Mouse (Mus musculus): ENCODE measurements around the gene Gstm2. TPM values are rescaled to one million over a fixed set of nuclear protein-coding genes. Genes with fewer than 3 reads are reported as not detected.
"Not testable (repeated sequence)": the region's sequence is repeated elsewhere in the genome, so short reads cannot be mapped to it uniquely, and the experiment has no call there.

The Gstm2 gene
- polyA plus RNA-seq, 2 experiments = 3.4 to 4.8 TPM

DNA sequence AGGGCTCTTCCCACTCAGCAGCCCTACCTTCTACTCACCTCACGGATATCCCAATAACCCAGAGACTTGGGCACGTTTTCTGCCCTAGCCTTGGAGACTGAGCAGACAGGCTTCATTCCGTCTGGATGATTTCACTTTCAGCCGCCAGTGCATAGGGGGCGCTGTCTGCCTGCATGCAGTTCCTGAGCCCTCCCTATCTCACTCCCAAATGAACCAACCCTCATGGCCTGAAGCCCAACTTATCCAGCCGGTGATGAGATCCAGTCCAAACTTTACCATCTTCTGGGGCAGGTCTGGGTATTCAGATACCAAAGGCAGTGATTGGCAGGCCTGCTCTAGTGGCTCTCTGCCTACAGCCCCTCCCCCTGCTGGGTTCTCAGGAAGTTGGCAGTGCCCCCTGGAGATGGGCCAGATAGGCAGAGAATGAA, 32.9 kb downstream of the Gstm2 start:
- no peaks in the 10 kb centered on the region for H3K4me1 ChIP-seq (replicated peaks; ENCODE audit: control insufficient read depth in 2 of 2, insufficient read depth in 2 of 2, low read length in 1 of 2)
- WGBS (ENCODE audit: insufficient replicate concordance) = 11% methylated on average over 6 of the region's 6 CpGs

DNA sequence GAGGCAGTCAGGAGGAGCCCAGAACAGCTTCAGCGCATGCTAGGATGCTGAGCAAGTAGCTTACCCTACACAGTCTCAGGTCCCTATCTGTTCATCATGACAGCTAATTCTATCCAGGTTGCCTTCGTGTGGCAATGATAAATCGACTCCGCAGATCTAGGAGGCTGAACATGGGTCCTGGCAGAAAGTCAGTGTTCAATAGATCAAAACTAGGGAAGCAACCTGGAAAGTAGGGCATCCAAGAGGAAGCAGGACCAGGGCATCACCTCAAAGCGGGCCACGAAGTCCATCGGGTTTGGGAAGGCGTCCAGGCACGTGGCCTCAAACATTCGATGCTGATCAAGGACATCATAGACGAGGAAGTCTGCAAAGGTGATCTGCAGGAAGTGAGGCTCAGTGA, 35.7 kb downstream of the Gstm2 start:
- H3K27me3 ChIP-seq (ENCODE audit: control insufficient read depth, insufficient read depth, low read length) = no peaks in the 10 kb centered on the region
- 64% methylated on average over 11 of the region's 11 CpGs for WGBS (ENCODE audit: insufficient replicate concordance)
- H3K4me2 ChIP-seq (ENCODE audit: low read depth) = no peak overlapping the region
- H3K4me1 ChIP-seq (replicated peaks; ENCODE audit: control insufficient read depth in 2 of 2, insufficient read depth in 2 of 2, low read length in 1 of 2) = no peaks in the 10 kb centered on the region
- no peak for ATAC-seq (ENCODE audit: insufficient read depth)
- H3K36me3 ChIP-seq (replicated peaks; ENCODE audit: control insufficient read depth, insufficient read depth, low read depth) = no peaks in the 10 kb centered on the region
- no peak for TF ChIP-seq CTCF (IDR thresholded peaks at IDR 0.05; ENCODE audit: low read depth)
- TF ChIP-seq EP300 (IDR thresholded peaks at IDR 0.05; ENCODE audit: low read depth) = no peak
- H3K4me3 ChIP-seq (ENCODE audit: insufficient read depth in 1 of 2, low read depth in 2 of 2, low read length in 2 of 2) = no peak overlapping the region
- no peak for DNase-seq (ENCODE audit: low read depth in 3 of 3, low spot score in 3 of 3)
- H3K9ac ChIP-seq (replicated peaks) = no peak overlapping the region
- no peaks in the 10 kb centered on the region for H3K9me3 ChIP-seq (ENCODE audit: control insufficient read depth, low read length)
- no peak overlapping the region for H3K27ac ChIP-seq

More for the DNA sequence above, 32.9 kb downstream of the Gstm2 start:
- ATAC-seq (ENCODE audit: insufficient read depth) (no peak), DNase-seq (ENCODE audit: low read depth in 3 of 3, low spot score in 3 of 3) (no peak)
- Histone ChIP-seq H3K4me3 (ENCODE audit: insufficient read depth in 1 of 2, low read depth in 2 of 2, low read length in 2 of 2) (no peak overlapping the region), H3K27ac (no peak overlapping the region), H3K9ac (replicated peaks) (no peak overlapping the region), H3K27me3 (ENCODE audit: control insufficient read depth, insufficient read depth, low read length) (no peaks in the 10 kb centered on the region), H3K9me3 (ENCODE audit: control insufficient read depth, low read length) (no peaks in the 10 kb centered on the region), H3K4me2 (ENCODE audit: low read depth) (no peak overlapping the region), H3K36me3 (replicated peaks; ENCODE audit: control insufficient read depth, insufficient read depth, low read depth) (no peaks in the 10 kb centered on the region)
- no peak for TF ChIP-seq EP300 (IDR thresholded peaks at IDR 0.05; ENCODE audit: low read depth)
- peak; percentile 90 for TF ChIP-seq CTCF (IDR thresholded peaks at IDR 0.05; ENCODE audit: low read depth)

GRCm38 (mm10) chr3:107949461-107949860, 36.8 kb downstream of the Gstm2 start:
- H3K4me1 ChIP-seq (replicated peaks; ENCODE audit: control insufficient read depth in 2 of 2, insufficient read depth in 2 of 2, low read length in 1 of 2); H3K4me3 ChIP-seq (ENCODE audit: insufficient read depth in 1 of 2, low read depth in 2 of 2, low read length in 2 of 2); H3K9ac ChIP-seq (replicated peaks); DNase-seq (ENCODE audit: low read depth in 3 of 3, low spot score in 3 of 3); H3K4me2 ChIP-seq (ENCODE audit: low read depth); ATAC-seq (ENCODE audit: insufficient read depth); H3K36me3 ChIP-seq (replicated peaks; ENCODE audit: control insufficient read depth, insufficient read depth, low read depth); H3K9me3 ChIP-seq (ENCODE audit: control insufficient read depth, low read length); H3K27ac ChIP-seq; H3K27me3 ChIP-seq (ENCODE audit: control insufficient read depth, insufficient read depth, low read length): not testable (repeated sequence)
- 70% methylated on average over 1 of the region's 1 CpGs for WGBS (ENCODE audit: insufficient replicate concordance)

GRCm38 (mm10) chr3:107945729-107946128, 40.5 kb downstream of the Gstm2 start:
- Histone ChIP-seq H3K27me3 (ENCODE audit: control insufficient read depth, insufficient read depth, low read length) (no peaks in the 10 kb centered on the region), H3K9ac (replicated peaks) (no peak overlapping the region), H3K27ac (no peak overlapping the region), H3K4me2 (ENCODE audit: low read depth) (no peak overlapping the region), H3K9me3 (ENCODE audit: control insufficient read depth, low read length) (no peaks in the 10 kb centered on the region), H3K36me3 (replicated peaks; ENCODE audit: control insufficient read depth, insufficient read depth, low read depth) (no peaks in the 10 kb centered on the region), H3K4me3 (ENCODE audit: insufficient read depth in 1 of 2, low read depth in 2 of 2, low read length in 2 of 2) (no peak overlapping the region), H3K4me1 (replicated peaks; ENCODE audit: control insufficient read depth in 2 of 2, insufficient read depth in 2 of 2, low read length in 1 of 2) (no peaks in the 10 kb centered on the region)
- TF ChIP-seq EP300 (IDR thresholded peaks at IDR 0.05; ENCODE audit: low read depth) (no peak), CTCF (IDR thresholded peaks at IDR 0.05; ENCODE audit: low read depth) (peak; percentile 56; the same call in 1 of the 2 replicates)
- DNase-seq (ENCODE audit: low read depth in 3 of 3, low spot score in 3 of 3) (no peak), ATAC-seq (ENCODE audit: insufficient read depth) (no peak)
- 34% methylated on average over 4 of the region's 4 CpGs for WGBS (ENCODE audit: insufficient replicate concordance)

DNA sequence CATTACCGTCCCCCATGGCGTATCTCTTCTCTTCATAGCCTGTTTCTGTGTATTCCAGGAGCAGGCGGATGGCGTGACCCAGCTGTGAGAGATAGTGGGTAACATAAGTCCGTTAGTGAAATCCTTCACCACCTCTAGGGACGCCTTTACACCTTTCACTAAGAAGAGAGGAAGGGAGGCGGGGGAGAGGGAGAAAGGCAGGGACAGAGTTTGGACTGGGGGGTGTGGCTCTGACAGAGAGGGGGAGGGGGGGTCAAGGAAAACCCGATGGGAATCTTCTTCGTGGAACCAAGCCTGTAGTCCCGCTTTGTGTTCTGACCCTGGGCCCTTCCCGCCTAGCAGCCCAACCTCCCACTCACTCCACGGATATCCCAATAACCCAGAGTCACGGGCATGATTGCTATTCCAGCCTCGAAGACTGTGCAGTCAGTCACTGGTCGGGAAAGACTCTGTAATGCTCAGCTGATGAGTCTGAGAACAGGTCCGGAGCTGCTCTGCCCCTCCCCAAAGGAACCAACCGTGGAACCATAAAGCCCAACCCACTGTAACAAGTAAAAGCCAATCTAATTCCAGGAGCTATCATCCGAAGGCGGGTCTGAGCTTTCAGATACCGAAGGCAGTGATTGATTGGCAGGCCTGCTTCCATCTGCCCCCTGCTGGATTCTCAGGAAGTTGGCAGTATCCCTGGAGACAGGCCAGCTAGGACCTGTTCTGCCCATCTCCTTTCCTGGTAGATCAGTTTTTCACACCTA, 42.8 kb downstream of the Gstm2 start, which contains the start of gene Gstm6:
Gstm6 (minus strand) TSS at position 511 of the 752 bp plus-strand sequence.
- TF ChIP-seq CTCF (IDR thresholded peaks at IDR 0.05; ENCODE audit: low read depth) (peak; percentile 62), EP300 (IDR thresholded peaks at IDR 0.05; ENCODE audit: low read depth) (no peak)
- no peak within 1 kb of the TSS for H3K27ac ChIP-seq
- no peaks in the 10 kb centered on the region for H3K36me3 ChIP-seq (replicated peaks; ENCODE audit: control insufficient read depth, insufficient read depth, low read depth)
- peak within 1 kb of the TSS in 1 of 2 experiments; percentile 54; a peak in 2 of 4 replicates for H3K4me3 ChIP-seq (ENCODE audit: insufficient read depth in 1 of 2, low read depth in 2 of 2, low read length in 2 of 2)
- 25% methylated on average over 20 of the region's 20 CpGs for WGBS (ENCODE audit: insufficient replicate concordance)
- peak within 1 kb of the TSS; percentile 4; the same call in 1 of the 2 replicates for H3K4me2 ChIP-seq (ENCODE audit: low read depth)
- no peaks in the 10 kb centered on the region for H3K27me3 ChIP-seq (ENCODE audit: control insufficient read depth, insufficient read depth, low read length)
- ATAC-seq (ENCODE audit: insufficient read depth) (peak; percentile 34; the same call in 1 of the 2 replicates), DNase-seq (ENCODE audit: low read depth in 3 of 3, low spot score in 3 of 3) (peak in 1 of 3 experiments; percentile 9)
- peaks cover 0 to 3% of the 10 kb centered on the region in 2 experiments; a peak in 1 of 4 replicates for H3K4me1 ChIP-seq (replicated peaks; ENCODE audit: control insufficient read depth in 2 of 2, insufficient read depth in 2 of 2, low read length in 1 of 2)
- H3K9ac ChIP-seq (replicated peaks) = no peak within 1 kb of the TSS
- H3K9me3 ChIP-seq (ENCODE audit: control insufficient read depth, low read length) = no peaks in the 10 kb centered on the region

Data from liver, embryonic 14.5 days (tissue).